Mouse (Mus musculus) embryo, embryonic 10 days (tissue): ENCODE data around the gene Vps37b.

Experiments
- DNase-seq: peaks from one replicate; pipeline ENCODE4 v3.0.0-alpha.2; 2015; ENCODE audit warnings: low spot score

Gene Vps37b

GRCm38 (mm10) chr5:124045453-124046010 is 13.5 kb upstream of the Vps37b start:
- peak; percentile 29 for DNase-seq

DNA sequence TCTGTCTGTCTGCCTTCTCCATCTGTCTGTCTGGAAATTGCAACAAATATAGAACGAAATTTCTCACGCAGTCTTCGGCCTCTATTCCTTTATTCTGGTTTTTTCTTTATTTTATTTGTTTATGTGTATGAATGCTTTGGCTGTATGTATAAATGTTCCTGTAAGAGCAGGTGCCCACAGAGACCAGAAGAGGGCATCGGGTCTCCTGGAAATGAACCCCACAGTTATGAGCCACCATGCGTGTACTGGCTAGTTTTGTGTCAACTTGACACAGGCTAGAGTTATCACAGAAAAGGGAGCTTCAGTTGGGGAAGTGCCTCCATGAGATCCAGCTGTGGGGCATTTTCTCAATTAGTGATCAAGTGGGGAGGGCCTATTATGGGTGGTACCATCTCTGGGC is 11.9 kb upstream of the Vps37b start:
- no peak for DNase-seq

GRCm38 (mm10) chr5:124043212-124043978 is 11.3 kb upstream of the Vps37b start:
- peak; percentile 78 for DNase-seq

- no peak for DNase-seq
These were observed 9.0 kb upstream of the Vps37b start for GRCm38 (mm10) chr5:124041097-124041496.

- DNase-seq: no peak
These were observed 7.5 kb upstream of the Vps37b start for GRCm38 (mm10) chr5:124039602-124040001.

- peak; percentile 71 for DNase-seq
These were observed 4.8 kb upstream of the Vps37b start for GRCm38 (mm10) chr5:124036836-124037235.

- DNase-seq: no peak
These were observed 4.3 kb upstream of the Vps37b start for GRCm38 (mm10) chr5:124036341-124036740.

GRCm38 (mm10) chr5:124035806-124036205 is 3.7 kb upstream of the Vps37b start:
- DNase-seq: no peak

- no peak for DNase-seq
These were observed 3.3 kb upstream of the Vps37b start for GRCm38 (mm10) chr5:124035406-124035805.

DNA sequence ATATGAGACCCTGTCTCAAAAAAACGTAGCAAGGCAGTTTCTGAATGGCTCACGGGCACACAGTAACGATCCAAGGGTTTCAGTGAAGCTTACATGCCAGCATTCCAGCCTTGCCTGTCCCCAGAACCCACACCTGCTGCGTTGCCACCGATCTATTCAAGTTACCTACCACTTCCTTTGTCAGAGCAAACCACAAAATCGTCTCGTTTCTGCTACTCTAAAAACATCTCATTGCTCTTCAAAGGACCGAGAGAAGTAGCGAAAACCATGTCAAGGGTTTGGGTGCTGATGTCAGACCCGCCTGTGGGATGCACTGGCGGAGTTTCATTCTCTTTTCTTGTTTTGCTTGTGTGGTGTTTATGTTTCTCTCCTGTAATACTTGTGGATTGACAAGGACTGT is 2.4 kb upstream of the Vps37b start:
- DNase-seq: no peak

DNA sequence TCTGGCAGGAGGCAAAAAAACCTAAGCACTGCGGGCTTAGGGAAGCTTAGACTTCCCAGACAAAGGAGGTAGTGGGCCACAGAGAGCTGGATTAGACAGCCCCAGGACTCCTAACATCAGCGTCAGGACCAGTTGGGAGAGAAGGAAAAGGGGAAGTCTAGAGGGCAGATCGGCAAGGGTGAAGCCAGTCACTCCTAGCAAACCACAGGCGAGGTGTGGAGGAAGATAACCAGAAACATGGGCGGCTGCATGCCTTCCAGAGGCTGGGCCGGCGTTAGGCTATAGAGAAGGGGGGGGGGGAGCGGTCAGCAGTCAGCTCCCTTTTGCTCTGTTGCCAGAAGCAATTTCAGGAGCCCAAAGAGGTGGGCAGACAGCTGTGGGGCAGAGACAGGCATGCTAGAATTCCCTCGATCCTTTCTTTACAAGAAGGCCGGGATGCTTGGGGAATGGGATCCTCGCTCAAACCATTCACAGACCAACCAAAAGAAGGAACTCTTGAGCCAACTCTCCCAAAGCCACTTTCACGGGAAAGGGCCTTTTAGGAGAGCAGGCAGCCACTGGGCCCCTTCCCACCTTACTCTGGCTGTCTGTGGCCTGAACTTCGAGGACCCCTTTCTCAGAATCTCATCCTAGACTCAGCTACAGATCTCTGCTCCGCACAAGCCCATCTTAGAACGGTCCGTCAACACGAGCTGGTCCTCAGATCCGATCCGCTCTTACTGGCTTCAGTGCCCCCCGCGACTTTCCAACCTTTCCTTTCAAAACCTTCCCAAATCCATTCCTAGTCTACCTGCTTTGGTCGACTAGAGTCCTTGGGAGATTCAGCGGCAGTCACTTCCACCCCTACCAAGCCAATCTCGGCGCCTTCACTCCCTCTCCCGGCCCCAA is 758 bp downstream of the Vps37b start:
- DNase-seq: peak; percentile 52

DNA sequence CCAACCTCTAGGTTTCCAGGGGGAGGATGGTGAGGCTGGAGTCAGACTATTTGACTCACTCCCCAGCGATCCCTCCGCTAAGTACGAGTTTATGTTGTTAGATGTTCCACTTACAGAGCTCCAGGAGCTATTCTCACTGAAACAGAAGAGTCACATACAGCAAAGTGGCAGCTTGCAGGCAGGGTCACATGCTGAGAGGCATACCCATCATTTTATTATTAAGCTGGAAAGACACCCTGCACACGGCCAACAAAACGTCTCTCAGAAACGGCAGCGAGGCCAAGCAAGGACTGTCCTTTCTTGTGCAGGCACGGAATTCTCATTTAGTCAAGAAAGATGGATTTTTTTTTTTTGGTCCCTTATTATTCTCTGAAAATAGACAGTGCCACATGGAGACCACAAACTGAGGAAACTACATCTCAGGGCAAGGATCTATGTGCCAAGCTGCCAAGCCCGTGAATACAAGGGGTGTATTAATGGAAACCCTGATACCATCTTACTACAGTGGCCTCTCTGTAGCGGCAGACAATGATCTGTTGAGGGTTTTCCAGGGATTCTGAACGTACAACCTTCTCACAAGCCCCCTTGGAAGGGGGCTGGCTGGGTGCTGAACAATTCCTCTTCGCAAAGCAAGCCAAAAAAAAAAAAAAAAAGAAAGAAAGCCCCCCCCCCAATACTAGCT is 1.5 kb downstream of the Vps37b start:
- no peak for DNase-seq

DNA sequence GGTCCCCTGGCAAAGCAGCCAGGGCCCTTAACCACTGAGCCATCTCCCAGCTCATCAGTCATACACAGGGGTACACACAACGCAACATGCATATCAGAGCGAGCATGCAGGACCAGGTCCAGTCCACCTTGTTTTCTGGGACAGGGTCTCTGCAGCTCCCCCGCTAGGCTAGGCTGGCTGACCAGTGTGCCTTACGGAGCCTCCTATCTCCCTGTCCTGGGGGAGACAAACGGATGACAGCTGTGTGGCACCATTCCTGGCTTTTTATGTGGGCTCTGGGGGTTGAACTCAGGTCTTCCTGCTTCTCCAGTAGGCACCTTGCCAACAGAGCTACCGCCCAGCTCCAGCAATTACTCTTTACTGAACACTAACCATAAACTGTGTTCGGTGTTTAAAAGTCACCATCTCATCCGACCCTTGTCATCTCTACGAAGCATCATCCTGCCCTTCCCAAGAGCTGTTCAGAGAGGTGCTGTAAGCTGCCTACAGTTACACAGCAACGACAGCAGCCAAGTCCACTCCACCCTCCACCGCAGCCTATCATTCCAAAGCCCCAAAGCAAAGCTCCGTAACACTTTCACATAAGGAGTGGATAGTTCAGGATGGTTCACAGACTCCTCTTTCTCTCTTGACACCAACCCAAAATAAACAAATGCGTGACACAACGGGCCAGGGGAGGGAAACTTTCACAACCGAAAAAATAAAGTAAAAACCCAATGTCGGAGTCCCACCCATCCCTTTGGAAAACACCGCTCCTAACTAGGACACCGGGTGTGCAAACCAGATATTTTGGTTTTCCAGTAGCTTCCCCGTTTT is 2.6 kb downstream of the Vps37b start:
- no peak for DNase-seq

DNA sequence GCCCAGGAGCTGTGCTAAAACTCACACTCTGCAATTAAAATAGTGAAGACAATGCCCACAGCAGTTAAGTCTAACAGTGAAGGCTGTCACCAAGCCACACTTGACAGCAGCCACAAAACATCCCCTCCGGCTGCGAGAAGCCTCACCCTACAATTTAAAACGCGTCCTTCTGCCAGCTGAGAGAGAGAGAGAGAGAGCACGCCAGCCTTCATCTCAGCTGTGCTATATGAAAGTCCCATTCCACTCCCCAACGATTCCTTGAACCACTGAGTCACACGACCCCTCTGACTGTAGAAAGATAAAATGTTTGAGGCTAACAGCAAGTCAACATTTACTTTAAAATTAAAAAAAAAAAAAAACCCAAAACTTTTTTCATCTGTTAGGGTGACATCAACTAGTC is 3.4 kb downstream of the Vps37b start:
- no peak for DNase-seq

DNA sequence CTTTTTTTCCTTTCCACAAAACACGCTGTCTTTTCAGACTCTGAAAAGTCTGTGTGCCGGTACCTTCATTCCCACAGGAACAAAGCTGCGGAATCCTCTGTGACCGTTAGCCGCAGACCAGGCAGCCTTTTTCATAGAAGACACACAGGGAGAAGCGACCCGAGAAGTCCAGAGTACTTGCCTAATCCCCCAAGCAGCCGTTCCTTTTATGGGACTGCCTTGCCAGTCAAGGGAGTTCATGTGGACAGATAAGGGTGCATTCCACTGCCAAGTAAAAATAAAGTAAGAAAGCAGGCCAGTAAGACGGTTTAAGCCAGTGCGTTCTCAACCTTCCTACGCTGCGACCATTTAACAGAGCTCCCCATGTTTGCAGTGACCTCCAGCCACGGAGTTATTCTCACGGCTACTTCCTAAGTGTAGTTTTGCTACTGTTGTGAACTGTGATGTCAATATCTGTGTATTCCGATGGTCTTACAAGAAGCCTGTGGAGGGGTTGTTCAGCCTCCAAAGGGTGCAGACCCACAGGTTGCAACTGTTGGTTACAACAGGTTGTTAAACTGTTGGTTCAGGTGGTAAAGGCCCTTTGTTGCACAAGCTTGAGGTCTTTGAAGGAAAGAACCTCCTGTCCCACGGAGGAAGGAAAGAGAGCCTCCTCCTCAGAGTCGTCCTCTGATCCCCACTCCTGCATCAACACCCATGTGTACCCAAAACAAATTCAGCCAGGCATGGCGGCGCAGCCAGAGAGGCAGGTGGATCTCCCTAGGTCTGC is 4.2 kb downstream of the Vps37b start:
- DNase-seq: no peak

DNA sequence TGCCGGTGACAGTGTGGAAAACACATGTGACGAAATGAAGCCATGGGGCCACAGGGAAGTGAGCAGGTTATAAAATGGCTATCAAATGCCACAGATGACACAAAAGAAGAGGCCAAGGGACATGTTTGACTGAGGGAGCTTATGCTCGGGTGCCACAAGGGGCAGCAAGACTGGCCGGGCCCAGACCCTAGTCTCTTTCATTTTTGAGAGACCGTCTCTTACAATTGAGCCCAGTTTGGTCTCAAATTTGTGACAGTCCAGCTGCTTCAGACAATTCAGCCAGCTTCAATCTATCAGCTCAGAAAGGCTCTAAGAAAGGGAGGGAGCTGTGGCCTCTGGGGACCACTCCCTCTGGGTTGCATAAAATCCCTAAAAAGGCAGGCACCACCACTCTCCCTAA is 5.5 kb downstream of the Vps37b start:
- no peak for DNase-seq

DNA sequence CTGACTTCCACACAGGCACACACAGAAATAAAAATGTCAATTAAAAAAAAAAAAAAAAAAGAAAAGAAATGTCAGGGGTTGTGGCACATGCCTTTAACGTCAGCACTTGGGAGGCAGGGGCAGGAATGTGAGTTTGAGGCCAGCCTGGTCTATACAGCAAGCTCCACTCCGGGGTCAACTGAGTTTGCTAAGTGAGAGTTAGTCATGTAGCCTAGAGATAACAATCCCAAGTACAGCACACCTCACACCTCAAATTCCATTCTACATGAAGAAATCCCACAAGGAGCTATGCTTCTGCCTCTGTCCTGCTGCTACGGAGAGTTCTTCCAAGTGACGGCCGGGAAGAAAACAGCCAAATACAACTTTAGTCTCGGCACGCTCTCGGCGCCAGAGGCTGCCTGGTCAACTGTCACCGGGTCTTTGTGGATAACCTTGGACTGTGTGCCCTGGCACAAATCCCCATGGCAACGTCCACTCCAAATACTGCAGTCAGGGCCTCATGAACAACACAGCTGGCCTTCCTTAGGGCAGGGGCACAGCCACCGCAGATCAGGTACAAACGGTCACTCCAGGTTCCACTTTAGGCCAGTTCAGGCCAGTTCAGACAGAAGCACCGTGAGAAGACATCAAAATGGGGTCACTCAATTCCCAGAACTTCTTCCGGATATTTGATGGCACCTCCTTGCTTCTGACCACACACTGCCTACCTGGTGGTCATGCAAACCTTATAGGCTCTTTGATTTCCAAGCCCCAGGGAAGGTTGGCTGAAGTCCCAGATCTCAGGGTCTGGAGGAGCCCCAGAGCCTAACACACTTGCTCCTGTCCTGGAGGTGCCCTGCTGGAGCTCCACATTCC is 6.3 kb downstream of the Vps37b start:
- no peak for DNase-seq

GRCm38 (mm10) chr5:124025146-124025545 is 6.9 kb downstream of the Vps37b start:
- peak; percentile 54 for DNase-seq

- DNase-seq: no peak
These were observed 7.4 kb downstream of the Vps37b start for GRCm38 (mm10) chr5:124024677-124025076.

DNA sequence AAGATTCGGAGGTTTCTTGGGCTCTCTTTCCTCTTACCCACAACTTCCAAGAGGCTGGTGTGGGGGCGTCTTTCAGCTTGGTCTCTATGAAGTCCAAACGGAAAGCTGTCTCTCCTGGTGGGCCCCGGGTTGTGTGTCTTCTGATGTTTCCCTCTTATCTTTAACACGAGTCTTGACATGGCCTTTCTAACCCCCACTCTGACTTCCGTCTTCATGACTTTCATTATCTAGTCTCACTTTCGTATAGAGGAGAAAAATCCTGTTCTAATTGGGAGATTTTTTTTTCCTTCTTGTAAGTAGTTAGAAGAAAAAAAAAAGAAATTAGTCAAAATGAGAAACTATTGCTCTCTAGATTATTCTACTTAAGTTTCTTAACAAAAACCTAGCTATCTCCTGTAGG is 9.7 kb downstream of the Vps37b start:
- no peak for DNase-seq
